ENCODE assay signal across 7 mouse cellular contexts in the genomic region with DNA sequence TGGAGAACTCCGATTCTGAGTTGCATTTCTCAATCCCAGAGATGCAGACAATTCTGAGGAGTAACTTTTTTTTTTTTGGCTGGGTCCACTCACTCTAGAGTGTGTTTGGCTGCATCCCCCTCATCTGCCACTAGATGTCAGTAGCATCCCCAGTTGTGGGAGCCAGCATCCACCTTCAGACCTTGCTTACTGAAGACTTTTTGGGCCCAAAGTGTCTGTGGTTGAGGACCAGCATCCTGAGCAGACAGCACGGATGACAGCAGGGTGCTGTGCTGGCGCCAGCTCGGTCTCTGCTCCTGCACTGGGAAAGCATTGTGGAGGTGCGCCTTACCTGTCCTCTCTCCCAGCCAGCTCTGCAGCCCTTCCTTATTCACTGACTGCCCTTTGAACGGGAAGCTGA.
DNase-seq lines count a peak whose midpoint lies in the region.

No protein-coding gene starts in this region.

- peak; percentile 75 for DNase-seq in CD4-positive, CD25-positive, alpha-beta regulatory T cell, adult 2 months (ENCODE audit: low read depth, low spot score)
- peak; percentile 75 for DNase-seq in ES-CJ7 (ENCODE audit: low read depth, low spot score)
- peak; percentile 95 for DNase-seq in cerebellum, adult 11-12 months
- DNase-seq in forelimb bud, embryonic 11.5 days (ENCODE audit: low read depth, low spot score), result peak; percentile 67
- DNase-seq in layer of hippocampus, adult 11-12 months (ENCODE audit: low spot score), result peak; percentile 72
- DNase-seq in lung, postnatal 10 days, result peak; percentile 63
- DNase-seq in right cerebral cortex, postnatal 36 days (ENCODE audit: low spot score in 2 of 2), result peak; percentile 41 to 47

Comparison
In these comparisons a context has a peak if more than half of its experiments do, and no peak if none do; other contexts are left out.
1. Peak in every context shown above with its lines: DNase-seq.
2. DNase-seq: peak in every context shown above with its lines; median percentile 95 in cerebellum, adult 11-12 months; 75 in CD4-positive, CD25-positive, alpha-beta regulatory T cell, adult 2 months; 75 in ES-CJ7; 72 in layer of hippocampus, adult 11-12 months; 67 in forelimb bud, embryonic 11.5 days; 63 in lung, postnatal 10 days; 44 in right cerebral cortex, postnatal 36 days.